Mouse (Mus musculus): ENCODE measurements around the gene Fam160a2. TPM values are rescaled to one million over a fixed set of nuclear protein-coding genes. Genes with fewer than 3 reads are reported as not detected.
"Not testable (repeated sequence)": the region's sequence is repeated elsewhere in the genome, so short reads cannot be mapped to it uniquely, and the experiment has no call there.

Gene Fam160a2
- polyA plus RNA-seq, 1 experiment: 50.2 TPM

DNA sequence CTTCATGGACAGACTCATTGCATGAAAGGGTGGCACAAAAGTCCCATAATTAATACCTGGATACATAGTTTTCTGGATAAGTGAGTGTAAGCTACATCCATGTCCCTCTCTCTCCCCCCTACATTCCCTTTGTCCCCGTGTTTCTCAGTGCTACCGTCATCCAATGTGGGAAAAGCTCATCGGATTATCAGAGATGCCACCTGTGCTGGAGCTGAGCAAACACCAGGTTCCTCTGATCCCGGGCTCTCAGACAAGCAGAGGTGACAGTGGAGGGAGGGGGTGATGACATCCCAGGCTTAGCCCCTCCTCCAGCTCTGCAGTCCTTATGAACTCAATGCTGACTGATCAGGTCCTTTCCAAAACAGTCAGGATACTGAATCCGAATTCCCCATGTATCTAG is 24.5 kb upstream of the Fam160a2 start:
- no peak overlapping the region for H3K4me3 ChIP-seq (ENCODE audit: insufficient read depth, low read length)
- peaks cover 1% of the 10 kb centered on the region; the same call in 1 of the 2 replicates for H3K4me1 ChIP-seq (ENCODE audit: control insufficient read depth, insufficient read depth, low read length)
- H3K27ac ChIP-seq (ENCODE audit: insufficient read depth, low read length): no peak overlapping the region
- TF ChIP-seq POLR2A (IDR thresholded peaks at IDR 0.05; ENCODE audit: extremely low read depth, insufficient read depth, low read length) (no peak), CTCF (IDR thresholded peaks at IDR 0.05; ENCODE audit: extremely low read depth, insufficient read depth, low read length) (no peak)

DNA sequence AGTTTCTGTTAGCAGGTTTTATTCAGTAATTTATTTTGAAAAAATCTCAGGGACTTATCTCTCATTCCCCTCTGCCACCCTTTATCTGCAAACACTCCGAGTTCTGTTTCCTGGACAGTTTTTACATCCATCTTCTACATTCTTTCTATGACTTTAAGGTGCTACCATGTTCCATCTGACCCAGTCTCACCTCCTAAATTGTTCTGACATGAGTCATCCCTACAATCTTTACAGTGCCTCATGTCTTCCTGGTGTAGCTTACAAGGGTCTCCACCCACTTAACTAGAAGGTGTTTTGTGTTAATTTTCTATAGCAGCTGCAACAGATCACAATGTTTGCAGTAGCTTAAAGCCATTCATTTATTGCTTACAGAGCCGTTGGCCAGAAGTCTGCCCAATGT is 21.0 kb upstream of the Fam160a2 start:
- TF ChIP-seq POLR2A (IDR thresholded peaks at IDR 0.05; ENCODE audit: extremely low read depth, insufficient read depth, low read length) (no peak), CTCF (IDR thresholded peaks at IDR 0.05; ENCODE audit: extremely low read depth, insufficient read depth, low read length) (no peak)
- Histone ChIP-seq H3K4me3 (ENCODE audit: insufficient read depth, low read length) (no peak overlapping the region), H3K4me1 (ENCODE audit: control insufficient read depth, insufficient read depth, low read length) (peaks cover 7% of the 10 kb centered on the region; the same call in 1 of the 2 replicates), H3K27ac (ENCODE audit: insufficient read depth, low read length) (no peak overlapping the region)

DNA sequence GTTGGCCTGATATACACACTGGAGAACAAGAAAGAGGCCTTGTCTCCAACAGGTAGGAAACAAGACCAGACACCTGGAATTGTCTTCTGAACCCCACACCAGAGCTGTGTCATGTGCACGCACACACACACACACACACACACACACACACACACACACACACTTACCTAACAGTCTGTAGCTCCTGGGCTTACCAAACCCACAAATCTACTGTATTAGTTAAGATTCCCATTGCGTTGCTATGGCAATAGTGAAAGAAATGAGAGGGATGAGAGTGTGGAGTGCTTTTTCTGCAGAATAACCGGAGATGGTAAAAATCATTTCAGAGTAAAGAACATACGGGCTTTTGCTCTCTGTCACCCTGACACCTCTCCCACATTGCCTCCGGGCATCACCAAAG is 18.3 kb upstream of the Fam160a2 start:
- Histone ChIP-seq H3K4me3 (ENCODE audit: insufficient read depth, low read length) (no peak overlapping the region), H3K4me1 (ENCODE audit: control insufficient read depth, insufficient read depth, low read length) (peaks cover 8% of the 10 kb centered on the region; the same call in 1 of the 2 replicates), H3K27ac (ENCODE audit: insufficient read depth, low read length) (peak overlapping the region; percentile 17; the same call in 1 of the 2 replicates)
- TF ChIP-seq CTCF (IDR thresholded peaks at IDR 0.05; ENCODE audit: extremely low read depth, insufficient read depth, low read length) (no peak), POLR2A (IDR thresholded peaks at IDR 0.05; ENCODE audit: extremely low read depth, insufficient read depth, low read length) (no peak)

DNA sequence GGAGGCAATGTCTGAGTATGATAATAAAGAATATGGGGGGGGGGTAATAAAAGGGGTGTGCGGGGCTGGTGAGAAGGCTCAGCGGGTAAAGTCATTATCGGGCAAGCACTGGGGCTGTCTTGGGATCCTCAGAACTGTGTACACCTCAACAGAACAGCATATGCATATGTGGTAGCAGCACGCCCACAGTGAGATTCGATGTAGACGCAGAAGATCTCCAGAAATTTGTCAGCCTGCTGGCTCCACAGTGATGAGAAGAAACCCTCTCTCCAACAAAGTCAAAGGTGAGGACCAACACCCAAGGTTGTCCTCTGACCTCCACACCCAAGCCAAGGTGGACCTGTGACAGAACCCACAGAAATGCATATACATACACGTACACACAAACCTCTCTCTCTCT is 16.7 kb upstream of the Fam160a2 start:
- no peak overlapping the region for H3K4me3 ChIP-seq (ENCODE audit: insufficient read depth, low read length)
- H3K27ac ChIP-seq (ENCODE audit: insufficient read depth, low read length): peak overlapping the region; percentile 34; the same call in 1 of the 2 replicates
- H3K4me1 ChIP-seq (ENCODE audit: control insufficient read depth, insufficient read depth, low read length): peaks cover 8% of the 10 kb centered on the region; the same call in 1 of the 2 replicates
- TF ChIP-seq CTCF (IDR thresholded peaks at IDR 0.05; ENCODE audit: extremely low read depth, insufficient read depth, low read length) (no peak), POLR2A (IDR thresholded peaks at IDR 0.05; ENCODE audit: extremely low read depth, insufficient read depth, low read length) (no peak)

DNA sequence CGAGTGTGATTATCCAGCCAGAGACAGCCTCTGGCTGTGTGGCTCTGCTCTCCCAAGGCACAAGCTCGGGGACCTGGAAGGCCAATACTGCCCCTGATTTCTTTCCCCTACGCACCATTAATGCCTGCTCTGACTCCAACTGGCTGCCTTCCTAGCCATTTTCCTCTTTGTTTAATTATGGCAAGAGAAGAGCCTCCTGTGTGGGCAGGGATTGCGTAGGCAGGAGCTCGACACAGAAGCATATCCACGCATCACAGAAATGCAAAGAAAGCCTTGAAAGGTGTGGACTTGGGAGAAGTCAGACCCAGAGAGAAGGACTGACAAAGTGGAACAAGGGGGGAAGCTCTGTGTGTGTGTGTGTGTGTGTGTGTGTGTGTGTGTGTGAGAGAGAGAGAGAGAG is 14.5 kb upstream of the Fam160a2 start:
- H3K4me3 ChIP-seq (ENCODE audit: insufficient read depth, low read length): no peak overlapping the region
- H3K27ac ChIP-seq (ENCODE audit: insufficient read depth, low read length): no peak overlapping the region
- TF ChIP-seq POLR2A (IDR thresholded peaks at IDR 0.05; ENCODE audit: extremely low read depth, insufficient read depth, low read length) (no peak), CTCF (IDR thresholded peaks at IDR 0.05; ENCODE audit: extremely low read depth, insufficient read depth, low read length) (no peak)
- peaks cover 8% of the 10 kb centered on the region; the same call in 1 of the 2 replicates for H3K4me1 ChIP-seq (ENCODE audit: control insufficient read depth, insufficient read depth, low read length)

DNA sequence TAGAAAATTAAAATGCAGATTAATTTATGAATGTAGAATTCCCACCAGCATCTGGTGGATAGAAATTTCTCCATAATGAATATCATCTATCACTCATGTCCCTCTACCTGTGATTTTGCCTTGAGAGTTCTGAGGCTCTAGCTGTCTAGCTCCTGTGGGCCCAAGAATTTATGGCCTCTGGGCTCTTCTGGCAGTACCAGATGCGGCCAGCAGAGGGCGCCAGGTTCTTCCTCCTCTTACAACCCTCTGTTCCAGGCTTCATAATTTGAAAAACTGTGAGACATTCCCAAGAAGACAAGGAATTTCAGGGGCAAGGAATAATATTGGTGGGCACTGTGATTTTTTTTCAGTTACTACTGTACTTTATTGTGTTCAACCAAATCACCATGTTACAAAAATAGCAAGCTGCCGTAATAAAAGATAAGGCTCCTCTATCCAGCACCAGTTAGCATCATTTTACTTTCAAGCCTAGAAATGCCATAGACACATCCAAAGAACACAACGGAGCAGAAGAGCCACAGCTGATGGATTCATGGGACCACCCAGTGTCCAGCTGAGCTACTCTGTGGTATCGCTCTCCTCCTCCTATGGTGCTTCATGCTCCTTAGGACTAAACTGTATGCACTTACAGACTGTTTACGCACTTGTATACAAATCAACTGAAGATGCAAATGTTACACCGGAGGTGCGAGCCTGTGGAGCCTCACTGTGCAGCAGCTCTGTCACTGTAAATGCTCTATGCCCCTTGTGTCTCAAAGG is 12.2 kb upstream of the Fam160a2 start:
- not testable (repeated sequence) for H3K4me1 ChIP-seq (ENCODE audit: control insufficient read depth, insufficient read depth, low read length); H3K4me3 ChIP-seq (ENCODE audit: insufficient read depth, low read length); H3K27ac ChIP-seq (ENCODE audit: insufficient read depth, low read length)
- TF ChIP-seq CTCF (IDR thresholded peaks at IDR 0.05; ENCODE audit: extremely low read depth, insufficient read depth, low read length): peak; percentile 70

DNA sequence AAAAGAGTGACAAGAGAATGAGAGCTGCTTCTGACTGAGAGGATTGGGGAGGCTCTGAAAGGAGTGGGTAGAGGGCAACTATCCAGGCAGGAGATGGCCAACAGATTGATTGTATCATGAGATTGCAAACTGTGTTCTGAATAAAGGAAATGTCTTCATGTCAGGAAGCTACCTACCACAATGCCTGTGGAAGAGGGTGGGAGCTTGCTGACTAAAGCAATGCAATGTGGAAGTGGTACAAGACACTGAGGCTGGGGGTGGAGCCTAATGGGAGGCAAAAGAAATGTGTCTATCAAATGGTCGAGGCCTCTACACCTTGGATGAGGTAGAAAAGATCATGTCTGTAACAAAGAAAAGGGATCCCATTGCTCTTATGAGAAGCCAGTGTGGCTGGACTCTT is 6.5 kb upstream of the Fam160a2 start:
- H3K4me3 ChIP-seq (ENCODE audit: insufficient read depth, low read length): no peak overlapping the region
- H3K27ac ChIP-seq (ENCODE audit: insufficient read depth, low read length): no peak overlapping the region
- TF ChIP-seq CTCF (IDR thresholded peaks at IDR 0.05; ENCODE audit: extremely low read depth, insufficient read depth, low read length): no peak
- no peaks in the 10 kb centered on the region for H3K4me1 ChIP-seq (ENCODE audit: control insufficient read depth, insufficient read depth, low read length)

DNA sequence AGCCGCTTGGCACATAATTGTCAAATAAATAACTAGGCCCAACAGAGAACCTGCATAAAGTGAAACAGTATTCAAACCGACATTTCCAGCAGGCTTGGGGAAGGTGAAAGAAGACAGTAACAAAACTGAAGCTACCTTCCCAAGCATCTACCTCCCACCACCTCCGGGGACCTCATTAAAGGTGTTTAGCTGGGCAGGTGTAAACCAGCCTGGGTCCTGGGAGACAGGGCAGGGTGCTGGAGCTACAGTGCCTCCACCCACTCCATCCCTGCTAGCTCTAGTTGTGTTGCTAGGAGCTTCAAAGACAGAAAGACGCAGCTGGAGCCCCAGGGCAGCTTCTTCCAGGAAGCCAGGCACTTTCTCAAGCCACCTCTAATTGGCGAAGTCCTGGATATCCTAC is 4.4 kb upstream of the Fam160a2 start, which contains the start of gene Cnga4:
Gene Cnga4, plus strand, starts transcription at position 301 of the 400 bp plus-strand sequence.
- no peak for TF ChIP-seq POLR2A (IDR thresholded peaks at IDR 0.05; ENCODE audit: extremely low read depth, insufficient read depth, low read length)
- TF ChIP-seq CTCF (IDR thresholded peaks at IDR 0.05; ENCODE audit: extremely low read depth, insufficient read depth, low read length): no peak
- Histone ChIP-seq H3K4me3 (ENCODE audit: insufficient read depth, low read length) (no peak within 1 kb of the TSS), H3K27ac (ENCODE audit: insufficient read depth, low read length) (no peak within 1 kb of the TSS), H3K4me1 (ENCODE audit: control insufficient read depth, insufficient read depth, low read length) (no peaks in the 10 kb centered on the region)

DNA sequence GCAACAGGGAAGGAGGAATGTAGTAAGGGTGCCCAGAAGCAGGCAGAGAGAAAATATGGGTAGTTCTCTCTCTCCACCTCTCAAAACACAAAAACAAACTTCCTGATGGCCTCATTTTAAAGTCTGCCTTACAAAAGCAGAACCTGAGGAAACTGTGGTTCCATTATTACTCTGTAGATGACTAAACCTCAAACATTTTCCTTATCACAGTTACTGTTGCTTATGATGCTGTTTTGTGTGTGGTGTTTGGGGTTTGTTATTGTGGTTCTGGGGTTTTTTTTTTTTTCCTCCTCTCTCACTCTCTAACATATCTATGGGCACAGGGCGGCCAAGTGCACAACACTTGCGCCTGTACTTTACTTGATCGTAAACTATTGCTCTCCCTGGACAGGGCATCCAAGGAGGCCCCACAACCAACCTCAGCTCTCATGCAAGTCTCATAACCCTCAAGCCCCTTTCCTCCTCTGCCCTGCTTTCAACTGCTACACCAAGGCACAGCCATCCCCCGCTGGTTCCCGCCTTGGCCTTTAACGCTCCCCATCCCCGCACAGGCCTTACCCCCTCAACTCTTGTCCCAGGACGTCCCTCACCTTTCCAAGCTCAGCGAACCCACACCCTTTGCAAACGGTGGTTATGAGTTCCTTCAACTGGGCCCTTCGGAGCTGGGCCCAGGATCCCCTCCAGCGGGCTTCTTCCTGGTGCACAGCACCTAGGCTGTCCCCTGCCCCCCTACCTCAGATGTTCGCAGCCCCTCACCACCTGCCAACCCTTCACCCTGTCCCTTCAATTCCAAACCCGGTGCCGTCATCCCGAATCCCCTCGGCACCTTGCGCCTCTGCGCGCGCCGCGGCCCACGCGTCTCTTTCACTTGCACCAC is 558 bp downstream of the Fam160a2 start:
- peaks cover 2% of the 10 kb centered on the region; the same call in 1 of the 2 replicates for H3K4me1 ChIP-seq (ENCODE audit: control insufficient read depth, insufficient read depth, low read length)
- H3K4me3 ChIP-seq (ENCODE audit: insufficient read depth, low read length): peak overlapping the region; percentile 50
- TF ChIP-seq CTCF (IDR thresholded peaks at IDR 0.05; ENCODE audit: extremely low read depth, insufficient read depth, low read length): no peak
- TF ChIP-seq POLR2A (IDR thresholded peaks at IDR 0.05; ENCODE audit: extremely low read depth, insufficient read depth, low read length): no peak
- peak overlapping the region; percentile 82 for H3K27ac ChIP-seq (ENCODE audit: insufficient read depth, low read length)
